Mouse (Mus musculus): ENCODE measurements around the gene Eps8l1.

GRCm38 (mm10) chr7:4432026-4432425 lies 28.4 kb upstream of the Eps8l1 start:
- TF ChIP-seq CTCF (IDR thresholded peaks at IDR 0.05; ENCODE audit: extremely low read depth, insufficient read length, insufficient replicate concordance, low read depth, low read length) (no peak), POLR2A (IDR thresholded peaks at IDR 0.05; ENCODE audit: low read depth, low read length) (no peak)
